Mouse (Mus musculus) brain, embryonic 14.5 days (tissue): ENCODE measurements around the gene Tor1aip2.

Experiments
- CTCF ChIP-seq: fragments of 200-500 bp; IDR thresholded peaks from 2 replicates; pipeline ENCODE4 v1.5.1; 2012; ENCODE audit warnings: inconsistent platforms, mild to moderate bottlenecking, moderate library complexity, borderline replicate concordance; ENCODE audit not compliant: insufficient read depth, insufficient read length; ENCODE audit errors: extremely low read depth
- POLR2A ChIP-seq: fragments of 200-500 bp; IDR thresholded peaks from 2 replicates; pipeline ENCODE4 v1.6.1; 2012; ENCODE audit warnings: mild to moderate bottlenecking, inconsistent platforms, borderline replicate concordance; ENCODE audit not compliant: poor library complexity, insufficient read depth, insufficient read length, severe bottlenecking; ENCODE audit errors: extremely low read depth

- TF ChIP-seq CTCF (no peak), POLR2A (no peak)
Observed at GRCm38 (mm10) chr1:156037144-156037583, 2.0 kb downstream of the Tor1aip2 start.
